Mouse (Mus musculus): ENCODE results near the gene Vmn1r4. TPM values are rescaled to one million over a fixed set of nuclear protein-coding genes. Genes with fewer than 3 reads are reported as not detected.

The Vmn1r4 gene
- total and polyA plus RNA-seq, 2 experiments from 2014 or later, result 0.37 to 0.46 TPM

- ATAC-seq, result no peak
Measured at GRCm38 (mm10) chr6:56899601-56900000, 24.2 kb upstream of the Vmn1r4 start.

GRCm38 (mm10) chr6:56901336-56901735 lies 22.5 kb upstream of the Vmn1r4 start:
- H3K4me3 ChIP-seq (ENCODE audit: low read length), result no peak overlapping the region
- no peak overlapping the region for H3K4me2 ChIP-seq (ENCODE audit: low read depth, low read length)
- no peak overlapping the region for H3K9ac ChIP-seq (replicated peaks; ENCODE audit: low read length)
- H3K27ac ChIP-seq, result no peak overlapping the region
- WGBS, result 65% methylated on average over 3 of the region's 3 CpGs
- no peak for TF ChIP-seq CTCF (IDR thresholded peaks at IDR 0.05; ENCODE audit: low read depth)
- DNase-seq (ENCODE audit: low spot score), result no peak
- H3K9me3 ChIP-seq (ENCODE audit: low read length), result no peaks in the 10 kb centered on the region
- H3K36me3 ChIP-seq (ENCODE audit: insufficient read depth, low read length), result no peaks in the 10 kb centered on the region
- no peak for ATAC-seq
- no peaks in the 10 kb centered on the region for H3K27me3 ChIP-seq (ENCODE audit: insufficient read depth, low read length)
- H3K4me1 ChIP-seq (ENCODE audit: insufficient read depth, low read length), result no peaks in the 10 kb centered on the region

More at GRCm38 (mm10) chr6:56899601-56900000, 24.2 kb upstream of the Vmn1r4 start:
- no peak for DNase-seq (ENCODE audit: low spot score)
- Histone ChIP-seq H3K36me3 (ENCODE audit: insufficient read depth, low read length) (no peaks in the 10 kb centered on the region), H3K9me3 (ENCODE audit: low read length) (no peaks in the 10 kb centered on the region), H3K9ac (replicated peaks; ENCODE audit: low read length) (no peak overlapping the region), H3K27me3 (ENCODE audit: insufficient read depth, low read length) (no peaks in the 10 kb centered on the region), H3K27ac (no peak overlapping the region), H3K4me3 (ENCODE audit: low read length) (no peak overlapping the region), H3K4me2 (ENCODE audit: low read depth, low read length) (no peak overlapping the region), H3K4me1 (ENCODE audit: insufficient read depth, low read length) (no peaks in the 10 kb centered on the region)
- no peak for TF ChIP-seq CTCF (IDR thresholded peaks at IDR 0.05; ENCODE audit: low read depth)
- WGBS, result 84% methylated on average over 3 of the region's 3 CpGs

- peak; percentile 7 for DNase-seq (ENCODE audit: low spot score)
- H3K27me3 ChIP-seq (ENCODE audit: insufficient read depth, low read length), result no peaks in the 10 kb centered on the region
- 29% methylated on average over 12 of the region's 12 CpGs for WGBS
- no peak overlapping the region for H3K9ac ChIP-seq (replicated peaks; ENCODE audit: low read length)
- no peak for ATAC-seq
- H3K4me2 ChIP-seq (ENCODE audit: low read depth, low read length), result peak overlapping the region; percentile 35; the same call in 1 of the 2 replicates
- no peak overlapping the region for H3K27ac ChIP-seq
- no peaks in the 10 kb centered on the region for H3K4me1 ChIP-seq (ENCODE audit: insufficient read depth, low read length)
- no peak overlapping the region for H3K4me3 ChIP-seq (ENCODE audit: low read length)
- H3K9me3 ChIP-seq (ENCODE audit: low read length), result no peaks in the 10 kb centered on the region
- H3K36me3 ChIP-seq (ENCODE audit: insufficient read depth, low read length), result no peaks in the 10 kb centered on the region
- TF ChIP-seq CTCF (IDR thresholded peaks at IDR 0.05; ENCODE audit: low read depth), result no peak
Measured at GRCm38 (mm10) chr6:56901824-56902386, 21.9 kb upstream of the Vmn1r4 start.

- DNase-seq (ENCODE audit: low spot score), result no peak
- 0 out of 2 replicates have a peak, but pooled peaks have one; percentile 22 for ATAC-seq
- Histone ChIP-seq H3K36me3 (ENCODE audit: insufficient read depth, low read length) (no peaks in the 10 kb centered on the region), H3K4me3 (ENCODE audit: low read length) (no peak overlapping the region), H3K4me1 (ENCODE audit: insufficient read depth, low read length) (no peaks in the 10 kb centered on the region), H3K4me2 (ENCODE audit: low read depth, low read length) (no peak overlapping the region), H3K27me3 (ENCODE audit: insufficient read depth, low read length) (no peaks in the 10 kb centered on the region), H3K27ac (no peak overlapping the region), H3K9ac (replicated peaks; ENCODE audit: low read length) (no peak overlapping the region), H3K9me3 (ENCODE audit: low read length) (no peaks in the 10 kb centered on the region)
- TF ChIP-seq CTCF (IDR thresholded peaks at IDR 0.05; ENCODE audit: low read depth), result no peak
- WGBS, result 78% methylated on average over 7 of the region's 7 CpGs
Measured at GRCm38 (mm10) chr6:56902606-56903520, 21.0 kb upstream of the Vmn1r4 start.

GRCm38 (mm10) chr6:56903831-56904230 lies 20.0 kb upstream of the Vmn1r4 start:
- H3K9ac ChIP-seq (replicated peaks; ENCODE audit: low read length), result no peak overlapping the region
- no peaks in the 10 kb centered on the region for H3K27me3 ChIP-seq (ENCODE audit: insufficient read depth, low read length)
- H3K4me3 ChIP-seq (ENCODE audit: low read length), result no peak overlapping the region
- H3K27ac ChIP-seq, result no peak overlapping the region
- H3K9me3 ChIP-seq (ENCODE audit: low read length), result no peaks in the 10 kb centered on the region
- 0 out of 2 replicates have a peak, but pooled peaks have one; percentile 48 for ATAC-seq
- WGBS, result 47% methylated on average over 6 of the region's 6 CpGs
- no peak for TF ChIP-seq CTCF (IDR thresholded peaks at IDR 0.05; ENCODE audit: low read depth)
- no peak for DNase-seq (ENCODE audit: low spot score)
- no peaks in the 10 kb centered on the region for H3K36me3 ChIP-seq (ENCODE audit: insufficient read depth, low read length)
- H3K4me1 ChIP-seq (ENCODE audit: insufficient read depth, low read length), result no peaks in the 10 kb centered on the region
- no peak overlapping the region for H3K4me2 ChIP-seq (ENCODE audit: low read depth, low read length)

GRCm38 (mm10) chr6:56904330-56904729 lies 19.5 kb upstream of the Vmn1r4 start:
- no peak for TF ChIP-seq CTCF (IDR thresholded peaks at IDR 0.05; ENCODE audit: low read depth)
- Histone ChIP-seq H3K4me3 (ENCODE audit: low read length) (no peak overlapping the region), H3K4me2 (ENCODE audit: low read depth, low read length) (no peak overlapping the region), H3K9me3 (ENCODE audit: low read length) (no peaks in the 10 kb centered on the region), H3K9ac (replicated peaks; ENCODE audit: low read length) (no peak overlapping the region), H3K36me3 (ENCODE audit: insufficient read depth, low read length) (no peaks in the 10 kb centered on the region), H3K4me1 (ENCODE audit: insufficient read depth, low read length) (no peaks in the 10 kb centered on the region), H3K27me3 (ENCODE audit: insufficient read depth, low read length) (no peaks in the 10 kb centered on the region), H3K27ac (no peak overlapping the region)
- ATAC-seq (no peak), DNase-seq (ENCODE audit: low spot score) (no peak)
- 88% methylated on average over 1 of the region's 1 CpGs for WGBS

Data from hindbrain, postnatal 0 days (tissue).